Mouse (Mus musculus): ENCODE measurements at regions not wholly inside any gene's neighbourhood (a gene's known extent, or its start where the extent isn't known, plus 50 kb on each side); places are given as distances from the start of the nearest gene placed in this dataset.

- in situ Hi-C loops (cut with MboI, MseI) = no loop called here
Measured at GRCm38 (mm10) chr5:118967718-118968117, 407.2 kb downstream of the Med13l start.

DNA sequence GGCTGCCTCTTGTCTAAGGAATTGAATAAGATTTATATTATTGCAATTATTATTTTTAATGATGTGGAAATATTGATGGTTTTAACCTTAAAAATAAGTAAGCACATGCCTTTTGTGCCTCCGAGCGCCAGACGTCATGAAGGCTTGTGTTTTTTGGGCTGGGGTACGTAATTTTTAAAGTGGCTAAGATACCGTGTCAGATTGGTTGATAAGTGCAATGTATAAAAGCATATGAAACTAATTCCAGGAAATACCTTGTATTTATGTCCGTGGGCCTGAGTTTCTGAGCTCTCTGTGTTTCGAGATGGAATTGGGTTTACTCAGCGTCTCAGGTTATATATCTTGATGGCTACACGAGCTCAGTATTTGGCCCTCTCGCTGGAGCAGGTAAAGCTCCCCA, 414.7 kb downstream of the Med13l start:
- in situ Hi-C loops (cut with MboI, MseI) = no loop called here

DNA sequence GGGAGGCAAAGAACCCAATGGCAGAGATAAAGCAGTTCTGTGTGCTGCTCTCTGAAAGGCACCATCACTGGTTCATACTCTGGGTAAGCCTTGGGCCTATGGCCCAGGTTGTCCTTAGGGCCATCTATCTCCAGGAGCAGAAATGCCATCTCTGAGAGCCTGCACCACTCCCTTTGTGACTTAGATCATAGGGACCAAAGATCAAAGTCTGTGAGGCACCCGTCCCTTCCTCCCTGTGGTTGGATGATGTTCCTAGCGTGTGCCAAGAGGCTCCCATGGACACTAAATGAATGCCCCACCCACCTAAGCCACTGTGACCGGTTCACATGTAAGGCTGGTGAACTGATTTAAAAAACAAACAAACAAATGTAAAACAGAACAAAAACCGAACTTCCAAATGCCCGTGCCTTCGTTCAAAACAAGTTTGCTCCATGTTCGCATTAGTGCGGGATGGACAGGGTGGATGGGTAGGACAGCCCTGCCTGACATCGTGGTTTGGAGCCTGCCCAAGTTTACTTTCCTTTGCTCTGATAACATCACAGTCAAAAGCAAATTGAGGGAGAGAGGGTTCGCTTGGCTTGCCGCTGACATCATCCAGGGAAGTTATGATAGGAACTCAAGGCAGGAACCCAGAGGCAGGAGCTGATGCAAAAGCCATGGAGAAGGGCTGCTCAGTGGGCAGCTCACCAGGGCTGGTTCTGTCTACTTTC, 418.6 kb downstream of the Med13l start:
- in situ Hi-C loops (cut with MboI, MseI) = no loop called here

DNA sequence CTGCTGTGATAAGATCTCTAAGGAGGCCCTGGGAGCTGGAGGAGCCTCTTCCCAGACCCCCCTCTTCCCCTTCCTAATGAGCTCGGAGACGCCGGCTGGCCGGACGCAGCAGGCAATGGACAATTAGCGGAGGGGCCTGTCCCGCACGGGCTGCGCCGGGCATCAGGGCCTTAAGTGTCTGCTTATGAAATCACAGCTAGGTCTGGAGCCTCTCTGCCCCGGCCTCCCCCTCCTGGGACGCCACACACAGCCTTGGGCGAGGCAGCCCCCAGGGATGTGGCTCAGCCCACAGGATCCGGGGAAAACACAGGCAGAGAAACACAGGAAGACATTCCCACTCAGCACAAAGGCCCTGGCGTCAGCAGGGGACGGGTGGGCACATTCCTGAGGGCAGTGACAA, 420.6 kb downstream of the Med13l start:
- in situ Hi-C loops (cut with MboI, MseI) = no loop called here

DNA sequence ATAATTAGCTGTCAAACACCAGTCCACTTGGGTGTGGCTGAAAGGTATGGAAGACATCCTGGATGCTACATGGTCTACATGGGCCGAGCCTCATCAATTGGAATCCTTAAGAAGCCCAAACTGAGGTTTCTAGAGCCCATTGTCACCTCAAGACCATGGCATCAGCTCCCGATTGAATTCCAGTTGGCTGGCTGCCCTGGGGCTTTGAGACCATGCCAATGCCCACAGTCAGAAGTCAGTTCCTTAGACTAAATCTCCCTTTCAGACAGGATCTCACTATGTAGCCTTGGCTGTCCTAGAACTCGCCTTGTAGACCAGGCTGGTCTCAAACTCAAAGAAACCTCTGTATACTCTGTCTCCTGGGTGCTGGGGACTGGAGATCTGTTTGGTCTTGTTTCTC, 423.8 kb downstream of the Med13l start:
- in situ Hi-C loops (cut with MboI, MseI) = no loop called here

GRCm38 (mm10) chr5:118984797-118985408, 424.4 kb downstream of the Med13l start:
- in situ Hi-C loops (cut with MboI, MseI) = no loop called here

GRCm38 (mm10) chr5:118987376-118988000, 427.0 kb downstream of the Med13l start:
- in situ Hi-C loops (cut with MboI, MseI) = no loop called here

GRCm38 (mm10) chr5:118999124-118999523, 438.6 kb downstream of the Med13l start:
- in situ Hi-C loops (cut with MboI, MseI) = no loop called here

GRCm38 (mm10) chr5:119005825-119006471, 445.5 kb downstream of the Med13l start:
- in situ Hi-C loops (cut with MboI, MseI) = no loop called here

- in situ Hi-C loops (cut with MboI, MseI) = no loop called here
Measured at GRCm38 (mm10) chr5:119010048-119010447, 449.6 kb downstream of the Med13l start.

GRCm38 (mm10) chr5:119015181-119015580, 454.7 kb downstream of the Med13l start:
- in situ Hi-C loops (cut with MboI, MseI) = no loop called here

GRCm38 (mm10) chr5:119015606-119016255, 455.3 kb downstream of the Med13l start:
- in situ Hi-C loops (cut with MboI, MseI) = no loop called here

GRCm38 (mm10) chr5:119016420-119016819, 455.9 kb downstream of the Med13l start:
- in situ Hi-C loops (cut with MboI, MseI) = no loop called here

DNA sequence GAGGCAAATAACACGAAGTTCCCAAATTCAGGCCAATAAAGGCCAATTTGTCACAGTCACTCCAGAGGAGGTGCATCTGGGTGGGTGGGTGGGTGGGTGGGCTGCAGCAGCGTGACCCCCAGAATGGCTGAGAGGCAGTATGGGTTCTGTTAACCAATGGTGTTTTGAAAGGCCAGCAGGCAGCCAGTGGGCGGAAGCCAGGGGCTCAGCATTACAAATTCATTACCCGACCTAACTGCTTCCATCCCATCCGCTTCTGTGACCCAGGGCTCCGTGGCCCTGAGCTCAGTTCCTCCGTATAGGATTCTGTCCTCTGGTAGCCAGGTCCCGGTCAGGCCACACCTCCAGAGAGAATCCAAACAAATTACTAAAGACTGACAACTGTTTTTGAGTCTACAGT, 463.5 kb downstream of the Med13l start:
- in situ Hi-C loops (cut with MboI, MseI) = no loop called here

GRCm38 (mm10) chr5:119032051-119032450, 471.6 kb downstream of the Med13l start:
- in situ Hi-C loops (cut with MboI, MseI) = no loop called here

DNA sequence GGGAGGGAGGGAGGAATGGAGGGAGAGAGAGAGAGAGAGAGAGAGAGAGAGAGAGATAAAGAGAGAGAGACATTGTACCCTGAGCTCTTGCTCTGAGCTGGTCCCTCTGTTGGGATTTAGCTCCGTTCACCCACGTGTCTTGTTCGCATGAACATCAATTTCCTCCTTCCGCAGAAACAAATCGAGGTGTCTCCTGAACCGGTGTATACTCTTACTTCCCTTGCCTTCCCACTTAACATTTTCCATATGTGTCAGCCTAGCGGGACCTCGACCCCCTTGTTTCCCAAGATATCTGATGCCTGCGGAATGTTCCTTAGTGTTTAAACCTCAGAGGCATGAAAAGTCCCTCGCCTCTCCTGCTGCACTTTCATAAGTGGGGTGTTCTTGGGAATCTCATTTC, 484.1 kb downstream of the Med13l start:
- in situ Hi-C loops (cut with MboI, MseI) = no loop called here

DNA sequence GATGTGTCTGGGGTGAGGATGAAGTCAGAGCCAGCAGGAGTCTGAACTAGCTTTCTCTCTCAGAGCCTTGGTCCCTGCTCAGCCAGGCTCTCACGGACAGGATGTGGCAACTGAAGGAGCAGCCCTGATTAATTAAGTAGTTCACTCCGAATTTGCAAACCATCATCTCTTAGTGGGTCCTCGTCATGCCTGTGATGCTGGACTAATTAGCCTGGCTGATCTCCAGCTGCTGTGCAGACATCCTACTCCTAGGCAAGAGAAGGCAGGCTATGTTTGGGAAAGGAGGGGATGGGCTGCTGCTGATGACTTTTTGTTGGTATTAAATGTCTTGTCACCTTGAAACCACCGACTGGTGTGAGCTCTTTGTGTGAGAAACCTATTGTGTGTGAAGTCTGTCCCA, 487.1 kb downstream of the Med13l start:
- in situ Hi-C loops (cut with MboI, MseI) = no loop called here

DNA sequence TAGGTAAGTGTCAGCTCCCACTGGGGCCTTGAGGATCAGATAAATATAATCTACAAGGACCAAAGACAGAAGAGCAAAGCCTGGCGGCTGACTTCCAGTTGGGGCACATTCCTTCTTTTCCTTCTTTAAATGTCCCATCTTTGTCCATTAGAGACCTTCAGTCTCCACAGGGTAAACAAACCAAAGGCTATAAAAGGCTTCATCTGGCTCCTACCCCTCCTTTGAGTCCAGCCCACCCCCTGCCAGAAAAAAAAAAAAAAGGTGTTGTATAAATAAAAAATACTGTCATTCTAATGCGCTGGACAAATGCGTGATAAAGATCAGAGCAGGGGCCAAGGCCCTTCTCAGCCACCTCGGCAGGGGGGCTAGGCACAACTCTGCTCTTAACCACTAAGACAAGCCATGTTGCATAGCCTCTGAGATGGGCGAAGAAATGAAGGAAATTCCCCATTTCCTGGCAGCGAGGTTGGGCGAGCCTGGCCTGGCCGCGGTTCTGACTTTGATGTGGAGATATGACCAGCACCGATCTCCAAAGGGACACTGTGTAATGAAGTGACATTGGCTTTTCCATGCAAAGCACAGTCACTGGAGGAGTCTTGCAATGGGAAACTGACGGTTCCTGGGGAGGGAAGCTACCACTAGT, 492.0 kb downstream of the Med13l start:
- in situ Hi-C loops (cut with MboI, MseI) = no loop called here

DNA sequence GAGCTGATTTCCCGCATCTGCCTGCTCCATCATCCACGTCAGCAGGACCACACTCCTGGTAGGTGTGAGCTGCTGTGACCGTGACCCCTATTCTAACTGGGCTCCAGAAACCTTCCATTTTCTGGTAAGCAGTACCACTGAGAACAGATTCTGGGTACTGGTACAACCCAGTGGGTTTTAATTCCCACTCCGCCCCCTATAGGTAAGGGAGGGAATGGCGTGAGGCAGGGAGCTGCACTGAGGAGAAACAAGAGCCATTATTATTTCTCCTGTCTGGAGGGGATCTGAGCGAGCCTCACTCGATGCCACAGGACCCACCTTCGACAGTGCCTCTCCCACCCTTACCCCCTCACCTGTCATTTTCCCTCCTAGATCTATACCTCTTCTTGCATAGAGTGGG, 493.3 kb downstream of the Med13l start:
- in situ Hi-C loops (cut with MboI, MseI) = no loop called here

GRCm38 (mm10) chr5:119054393-119054792, 493.9 kb downstream of the Med13l start:
- in situ Hi-C loops (cut with MboI, MseI) = no loop called here

DNA sequence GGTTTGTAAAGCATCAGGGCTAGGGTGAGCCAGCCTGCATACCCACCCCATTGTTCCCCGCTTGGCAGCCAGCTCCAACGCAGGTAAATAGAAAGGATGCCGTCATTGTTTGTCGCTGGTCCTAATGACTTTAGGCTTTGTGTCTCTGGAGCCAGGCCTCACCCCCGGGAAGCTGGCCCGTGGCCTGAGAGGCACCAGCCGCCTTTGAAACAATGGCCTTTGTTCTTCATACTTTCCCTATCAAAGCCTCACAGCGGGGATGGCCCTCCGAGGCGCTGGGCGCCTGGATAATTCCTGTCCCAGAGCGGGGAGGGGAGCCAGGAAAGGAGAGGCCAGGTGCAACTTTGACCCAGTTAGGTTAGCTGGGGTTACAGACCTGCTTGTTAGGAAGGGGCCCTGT, 495.0 kb downstream of the Med13l start:
- in situ Hi-C loops (cut with MboI, MseI) = no loop called here

DNA sequence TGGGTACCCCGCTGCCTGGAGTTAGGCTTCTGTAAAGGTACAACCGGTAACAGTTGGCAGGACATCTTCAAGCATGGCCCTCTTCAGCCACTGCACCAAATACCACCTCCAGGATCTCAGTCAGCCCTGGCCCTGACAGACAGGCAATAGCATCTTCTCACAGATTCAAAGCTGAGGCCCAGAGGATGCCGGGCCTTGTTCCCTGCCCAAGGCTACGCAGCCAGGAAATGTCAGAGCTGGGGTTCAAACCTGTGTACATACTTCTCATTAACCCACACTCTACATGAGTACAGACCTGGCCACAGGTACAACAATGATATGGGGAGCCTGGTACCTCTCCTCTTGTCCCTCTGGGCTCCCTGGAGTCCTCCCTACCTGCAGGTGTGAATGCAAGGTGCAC, 497.3 kb downstream of the Med13l start:
- in situ Hi-C loops (cut with MboI, MseI) = no loop called here

Data from T-helper 1 cell (primary cell).